Mouse (Mus musculus): ENCODE data around the gene Ptdss2. TPM values are rescaled to one million over a fixed set of nuclear protein-coding genes. Genes with fewer than 3 reads are reported as not detected.

Gene Ptdss2
- polyA plus RNA-seq, 1 experiment from 2014 or later: 77.4 TPM

- peaks cover 14% of the 10 kb centered on the region for H3K36me3 ChIP-seq
- H3K4me2 ChIP-seq (replicated peaks): peak overlapping the region; percentile 87
- peak overlapping the region; percentile 74 for H3K27ac ChIP-seq
- H3K9ac ChIP-seq (replicated peaks): peak overlapping the region; percentile 93
- no peaks in the 10 kb centered on the region for H3K27me3 ChIP-seq
- peak; percentile 100 for ATAC-seq
- peak overlapping the region; percentile 89 for H3K4me3 ChIP-seq (replicated peaks)
- H3K4me1 ChIP-seq (replicated peaks): peaks cover 27% of the 10 kb centered on the region
- under 1% methylated on average over 59 of the region's 59 CpGs for WGBS
- H3K9me3 ChIP-seq: no peaks in the 10 kb centered on the region
These were observed 9.0 kb downstream of the Ptdss2 start for GRCm38 (mm10) chr7:141131024-141131820.

- Histone ChIP-seq H3K27me3 (no peaks in the 10 kb centered on the region), H3K9ac (replicated peaks) (peak overlapping the region; percentile 93), H3K4me1 (replicated peaks) (peaks cover 27% of the 10 kb centered on the region), H3K4me3 (replicated peaks) (peak overlapping the region; percentile 89), H3K4me2 (replicated peaks) (peak overlapping the region; percentile 87), H3K36me3 (peaks cover 23% of the 10 kb centered on the region), H3K27ac (no peak overlapping the region), H3K9me3 (no peaks in the 10 kb centered on the region)
- no peak for ATAC-seq
- 58% methylated on average over 12 of the region's 12 CpGs for WGBS
These were observed 9.9 kb downstream of the Ptdss2 start for GRCm38 (mm10) chr7:141131904-141132755.

- H3K4me1 ChIP-seq (replicated peaks): no peaks in the 10 kb centered on the region
- ATAC-seq: no peak
- H3K9ac ChIP-seq (replicated peaks): no peak overlapping the region
- H3K9me3 ChIP-seq: no peaks in the 10 kb centered on the region
- H3K4me2 ChIP-seq (replicated peaks): no peak overlapping the region
- H3K27ac ChIP-seq: no peak overlapping the region
- peaks cover 57% of the 10 kb centered on the region for H3K36me3 ChIP-seq
- H3K27me3 ChIP-seq: no peaks in the 10 kb centered on the region
- WGBS: 94% methylated on average over 4 of the region's 4 CpGs
- H3K4me3 ChIP-seq (replicated peaks): no peak overlapping the region
These were observed 19.1 kb downstream of the Ptdss2 start for GRCm38 (mm10) chr7:141141326-141141725.

- Histone ChIP-seq H3K36me3 (peaks cover 55% of the 10 kb centered on the region), H3K4me2 (replicated peaks) (no peak overlapping the region), H3K27ac (no peak overlapping the region), H3K4me3 (replicated peaks) (no peak overlapping the region), H3K27me3 (no peaks in the 10 kb centered on the region), H3K9ac (replicated peaks) (no peak overlapping the region; the same call in 1 of the 2 replicates), H3K9me3 (no peaks in the 10 kb centered on the region), H3K4me1 (replicated peaks) (no peaks in the 10 kb centered on the region)
- WGBS: 52% methylated on average over 5 of the region's 5 CpGs
- no peak for ATAC-seq
These were observed 20.9 kb downstream of the Ptdss2 start for GRCm38 (mm10) chr7:141143112-141143511.

- H3K27ac ChIP-seq: no peak overlapping the region
- H3K4me1 ChIP-seq (replicated peaks): no peaks in the 10 kb centered on the region
- H3K9ac ChIP-seq (replicated peaks): no peak overlapping the region
- H3K4me3 ChIP-seq (replicated peaks): no peak overlapping the region
- peaks cover 52% of the 10 kb centered on the region for H3K36me3 ChIP-seq
- H3K27me3 ChIP-seq: no peaks in the 10 kb centered on the region
- no peak for ATAC-seq
- no peaks in the 10 kb centered on the region for H3K9me3 ChIP-seq
- WGBS: 86% methylated on average over 2 of the region's 2 CpGs
- no peak overlapping the region for H3K4me2 ChIP-seq (replicated peaks)
These were observed 21.7 kb downstream of the Ptdss2 start for GRCm38 (mm10) chr7:141143861-141144260.

GRCm38 (mm10) chr7:141144650-141145049 is 22.5 kb downstream of the Ptdss2 start:
- Histone ChIP-seq H3K4me2 (replicated peaks) (no peak overlapping the region), H3K36me3 (peaks cover 47% of the 10 kb centered on the region), H3K27me3 (no peaks in the 10 kb centered on the region), H3K4me1 (replicated peaks) (no peaks in the 10 kb centered on the region), H3K9me3 (no peaks in the 10 kb centered on the region), H3K27ac (no peak overlapping the region), H3K9ac (replicated peaks) (no peak overlapping the region), H3K4me3 (replicated peaks) (no peak overlapping the region)
- ATAC-seq: no peak
- WGBS: 91% methylated on average over 3 of the region's 3 CpGs

- WGBS: 78% methylated on average over 1 of the region's 1 CpGs
- Histone ChIP-seq H3K27ac (no peak overlapping the region), H3K36me3 (peaks cover 47% of the 10 kb centered on the region), H3K9ac (replicated peaks) (no peak overlapping the region), H3K4me2 (replicated peaks) (no peak overlapping the region), H3K4me3 (replicated peaks) (no peak overlapping the region), H3K9me3 (no peaks in the 10 kb centered on the region), H3K27me3 (no peaks in the 10 kb centered on the region), H3K4me1 (replicated peaks) (no peaks in the 10 kb centered on the region)
- ATAC-seq: no peak
These were observed 23.2 kb downstream of the Ptdss2 start for GRCm38 (mm10) chr7:141145403-141145802.

- Histone ChIP-seq H3K4me3 (replicated peaks) (no peak overlapping the region), H3K9me3 (no peaks in the 10 kb centered on the region), H3K4me2 (replicated peaks) (no peak overlapping the region), H3K27me3 (no peaks in the 10 kb centered on the region), H3K9ac (replicated peaks) (no peak overlapping the region), H3K27ac (no peak overlapping the region), H3K4me1 (replicated peaks) (no peaks in the 10 kb centered on the region), H3K36me3 (peaks cover 51% of the 10 kb centered on the region)
- ATAC-seq: no peak
- 95% methylated on average over 12 of the region's 12 CpGs for WGBS
These were observed 23.9 kb downstream of the Ptdss2 start for GRCm38 (mm10) chr7:141146043-141146595.

- 0 out of 2 replicates have a peak overlapping the region, but pooled peaks have one; percentile 23 for H3K9ac ChIP-seq (replicated peaks)
- H3K9me3 ChIP-seq: no peaks in the 10 kb centered on the region
- ATAC-seq: no peak
- H3K36me3 ChIP-seq: peaks cover 55% of the 10 kb centered on the region
- no peaks in the 10 kb centered on the region for H3K27me3 ChIP-seq
- no peak overlapping the region for H3K4me3 ChIP-seq (replicated peaks)
- H3K27ac ChIP-seq: no peak overlapping the region
- no peak overlapping the region for H3K4me2 ChIP-seq (replicated peaks)
- WGBS: 79% methylated on average over 6 of the region's 6 CpGs
- H3K4me1 ChIP-seq (replicated peaks): no peaks in the 10 kb centered on the region
These were observed 24.9 kb downstream of the Ptdss2 start for GRCm38 (mm10) chr7:141147044-141147443.

GRCm38 (mm10) chr7:141148639-141149038 is 26.5 kb downstream of the Ptdss2 start:
- no peaks in the 10 kb centered on the region for H3K4me1 ChIP-seq (replicated peaks)
- 87% methylated on average over 4 of the region's 4 CpGs for WGBS
- no peak overlapping the region for H3K27ac ChIP-seq
- no peak overlapping the region for H3K9ac ChIP-seq (replicated peaks)
- no peak overlapping the region for H3K4me3 ChIP-seq (replicated peaks)
- no peak overlapping the region for H3K4me2 ChIP-seq (replicated peaks)
- H3K27me3 ChIP-seq: no peaks in the 10 kb centered on the region
- no peaks in the 10 kb centered on the region for H3K9me3 ChIP-seq
- no peak for ATAC-seq
- peaks cover 68% of the 10 kb centered on the region for H3K36me3 ChIP-seq

GRCm38 (mm10) chr7:141155362-141155761 is 33.2 kb downstream of the Ptdss2 start:
- WGBS: 93% methylated on average over 9 of the region's 9 CpGs
- ATAC-seq: no peak
- no peaks in the 10 kb centered on the region for H3K4me1 ChIP-seq (replicated peaks)
- H3K9ac ChIP-seq (replicated peaks): no peak overlapping the region
- H3K4me3 ChIP-seq (replicated peaks): no peak overlapping the region
- no peaks in the 10 kb centered on the region for H3K9me3 ChIP-seq
- H3K27ac ChIP-seq: no peak overlapping the region
- no peak overlapping the region for H3K4me2 ChIP-seq (replicated peaks)
- H3K27me3 ChIP-seq: no peaks in the 10 kb centered on the region
- peaks cover 79% of the 10 kb centered on the region for H3K36me3 ChIP-seq

- Histone ChIP-seq H3K27ac (no peak overlapping the region), H3K36me3 (peaks cover 49% of the 10 kb centered on the region), H3K4me3 (replicated peaks) (no peak overlapping the region), H3K9ac (replicated peaks) (no peak overlapping the region), H3K4me2 (replicated peaks) (no peak overlapping the region), H3K9me3 (no peaks in the 10 kb centered on the region), H3K4me1 (replicated peaks) (peaks cover 10% of the 10 kb centered on the region), H3K27me3 (no peaks in the 10 kb centered on the region)
- no peak for ATAC-seq
- 94% methylated on average over 7 of the region's 7 CpGs for WGBS
These were observed 42.2 kb downstream of the Ptdss2 start for GRCm38 (mm10) chr7:141164397-141164796.

Data from midbrain, embryonic 13.5 days (tissue).